Mouse (Mus musculus): ENCODE measurements at regions not wholly inside any gene's neighbourhood (a gene's known extent, or its start where the extent isn't known, plus 50 kb on each side); places are given as distances from the start of the nearest gene placed in this dataset.
"Not testable (repeated sequence)": the region's sequence is repeated elsewhere in the genome, so short reads cannot be mapped to it uniquely, and the experiment has no call there.

GRCm38 (mm10) chrX:65778656-65779370 lies 525.2 kb downstream of the 4930447F04Rik start:
- not testable (repeated sequence) for H3K79me2 ChIP-seq (ENCODE audit: control insufficient read depth, insufficient read depth, low read length); H3K27me3 ChIP-seq (ENCODE audit: control insufficient read depth, insufficient read depth, low read length); H3K4me3 ChIP-seq (ENCODE audit: insufficient read depth, low read depth, low read length); H3K36me3 ChIP-seq (ENCODE audit: control insufficient read depth, insufficient read depth, low read length); H3K4me1 ChIP-seq (ENCODE audit: control insufficient read depth, insufficient read depth, low read length); H3K27ac ChIP-seq (replicated peaks; ENCODE audit: insufficient read depth, low read depth, low read length); H3K9ac ChIP-seq (ENCODE audit: low read depth, low read length); DNase-seq (ENCODE audit: extremely low read depth, low read depth, low spot score)
- 47% methylated on average over 5 of the region's 5 CpGs for WGBS

GRCm38 (mm10) chrX:65769861-65770260 lies 534.2 kb downstream of the 4930447F04Rik start:
- Histone ChIP-seq H3K4me3 (ENCODE audit: insufficient read depth, low read depth, low read length) (no peak overlapping the region), H3K79me2 (ENCODE audit: control insufficient read depth, insufficient read depth, low read length) (no peaks in the 10 kb centered on the region), H3K4me1 (ENCODE audit: control insufficient read depth, insufficient read depth, low read length) (no peaks in the 10 kb centered on the region), H3K27ac (replicated peaks; ENCODE audit: insufficient read depth, low read depth, low read length) (no peak overlapping the region), H3K27me3 (ENCODE audit: control insufficient read depth, insufficient read depth, low read length) (no peaks in the 10 kb centered on the region), H3K9ac (ENCODE audit: low read depth, low read length) (no peak overlapping the region), H3K36me3 (ENCODE audit: control insufficient read depth, insufficient read depth, low read length) (no peaks in the 10 kb centered on the region)
- TF ChIP-seq POLR2A (IDR thresholded peaks at IDR 0.05; ENCODE audit: extremely low read depth, insufficient read depth, low read length): no peak
- TF ChIP-seq CTCF (IDR thresholded peaks at IDR 0.05; ENCODE audit: low read depth, low read length): no peak
- DNase-seq (ENCODE audit: extremely low read depth, low read depth, low spot score): no peak
- 91% methylated on average over 1 of the region's 1 CpGs for WGBS

GRCm38 (mm10) chrX:65734577-65734976 lies 569.4 kb downstream of the 4930447F04Rik start:
- DNase-seq (ENCODE audit: extremely low read depth, low read depth, low spot score): peak; percentile 0
- H3K79me2 ChIP-seq (ENCODE audit: control insufficient read depth, insufficient read depth, low read length): no peaks in the 10 kb centered on the region
- H3K27me3 ChIP-seq (ENCODE audit: control insufficient read depth, insufficient read depth, low read length): no peaks in the 10 kb centered on the region
- no peak for TF ChIP-seq POLR2A (IDR thresholded peaks at IDR 0.05; ENCODE audit: extremely low read depth, insufficient read depth, low read length)
- peak; percentile 21; the same call in 1 of the 2 replicates for TF ChIP-seq CTCF (IDR thresholded peaks at IDR 0.05; ENCODE audit: low read depth, low read length)
- no peaks in the 10 kb centered on the region for H3K4me1 ChIP-seq (ENCODE audit: control insufficient read depth, insufficient read depth, low read length)
- H3K27ac ChIP-seq (replicated peaks; ENCODE audit: insufficient read depth, low read depth, low read length): no peak overlapping the region
- no peak overlapping the region for H3K9ac ChIP-seq (ENCODE audit: low read depth, low read length)
- H3K4me3 ChIP-seq (ENCODE audit: insufficient read depth, low read depth, low read length): no peak overlapping the region
- no peaks in the 10 kb centered on the region for H3K36me3 ChIP-seq (ENCODE audit: control insufficient read depth, insufficient read depth, low read length)

GRCm38 (mm10) chrX:65715562-65715961 lies 588.5 kb downstream of the 4930447F04Rik start:
- no peaks in the 10 kb centered on the region for H3K36me3 ChIP-seq (ENCODE audit: control insufficient read depth, insufficient read depth, low read length)
- peak; percentile 13 for DNase-seq (ENCODE audit: extremely low read depth, low read depth, low spot score)
- H3K4me1 ChIP-seq (ENCODE audit: control insufficient read depth, insufficient read depth, low read length): no peaks in the 10 kb centered on the region
- no peaks in the 10 kb centered on the region for H3K27me3 ChIP-seq (ENCODE audit: control insufficient read depth, insufficient read depth, low read length)
- no peak overlapping the region for H3K9ac ChIP-seq (ENCODE audit: low read depth, low read length)
- no peaks in the 10 kb centered on the region for H3K79me2 ChIP-seq (ENCODE audit: control insufficient read depth, insufficient read depth, low read length)
- no peak overlapping the region for H3K4me3 ChIP-seq (ENCODE audit: insufficient read depth, low read depth, low read length)
- H3K27ac ChIP-seq (replicated peaks; ENCODE audit: insufficient read depth, low read depth, low read length): no peak overlapping the region
- TF ChIP-seq POLR2A (IDR thresholded peaks at IDR 0.05; ENCODE audit: extremely low read depth, insufficient read depth, low read length): no peak
- peak; percentile 2; the same call in 1 of the 2 replicates for TF ChIP-seq CTCF (IDR thresholded peaks at IDR 0.05; ENCODE audit: low read depth, low read length)

Data from liver, adult 2 months (tissue).